Mouse (Mus musculus) adrenal gland, postnatal 4 days (tissue): ENCODE measurements around the gene Slc12a9. TPM values are rescaled to one million over a fixed set of nuclear protein-coding genes. Genes with fewer than 3 reads are reported as not detected.

Source experiments
- DNase-seq, 2 experiments: peaks; one replicate each; pipeline ENCODE4 v3.0.0; 2021 to 2022; ENCODE audit warnings: low spot score in 2 of 2, mixed read lengths in 2 of 2
- total RNA-seq, 2 experiments: library from RNA; stranded (reverse); gene quantifications; 2 replicates each; pipeline ENCODE4 v1.2.3; 2021

Gene Slc12a9
- total RNA-seq, 2 experiments from 2014 or later = 16.3 to 19.4 TPM

DNA sequence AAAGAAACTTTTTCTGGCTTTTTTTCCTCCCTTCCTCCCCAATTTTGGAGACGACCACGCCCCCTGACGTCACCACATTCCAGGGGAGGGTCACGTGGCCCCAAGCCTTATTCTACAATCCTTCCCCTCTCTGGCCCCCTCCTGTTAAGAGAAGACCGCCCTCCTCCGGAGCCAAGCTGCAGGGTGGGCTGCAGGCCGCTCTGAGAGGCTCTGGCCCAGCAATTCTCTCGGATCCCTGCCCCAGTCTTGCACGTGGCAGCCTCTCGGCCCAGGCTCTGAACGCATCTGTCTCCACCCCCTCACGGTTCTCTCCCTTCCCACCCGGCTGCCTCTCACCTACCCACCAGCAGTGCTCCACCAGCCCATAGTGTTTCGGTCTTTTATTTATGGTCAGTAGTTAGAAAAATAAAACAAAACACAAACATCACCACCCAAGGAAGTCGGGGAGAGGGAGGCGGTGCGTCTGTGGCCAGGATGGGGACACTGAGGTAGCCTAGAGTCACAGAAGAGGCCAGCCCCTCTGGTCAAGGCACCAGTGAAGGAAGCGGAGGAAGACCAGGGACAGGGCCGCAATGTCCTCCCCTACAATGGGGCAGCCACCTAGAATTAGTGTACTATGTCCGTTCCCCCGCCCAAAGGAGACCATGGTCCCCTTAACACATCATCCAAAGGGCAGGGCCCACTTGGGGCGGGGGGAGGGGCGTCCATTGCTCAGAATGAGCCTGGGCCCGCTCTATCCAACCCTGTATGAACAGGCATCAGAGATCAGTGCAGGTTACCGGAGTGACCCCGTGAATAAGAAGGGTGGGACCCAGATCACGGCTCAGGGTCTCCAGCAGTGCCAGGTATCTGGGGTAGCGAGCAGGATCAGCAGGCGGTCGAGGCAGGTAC, 19.0 kb downstream of the Slc12a9 start, which contains the start of gene Trip6:
TSS of gene Trip6 (minus strand) at position 212 of the 891 bp plus-strand sequence.
- peak; percentile 73 to 82 for DNase-seq

DNA sequence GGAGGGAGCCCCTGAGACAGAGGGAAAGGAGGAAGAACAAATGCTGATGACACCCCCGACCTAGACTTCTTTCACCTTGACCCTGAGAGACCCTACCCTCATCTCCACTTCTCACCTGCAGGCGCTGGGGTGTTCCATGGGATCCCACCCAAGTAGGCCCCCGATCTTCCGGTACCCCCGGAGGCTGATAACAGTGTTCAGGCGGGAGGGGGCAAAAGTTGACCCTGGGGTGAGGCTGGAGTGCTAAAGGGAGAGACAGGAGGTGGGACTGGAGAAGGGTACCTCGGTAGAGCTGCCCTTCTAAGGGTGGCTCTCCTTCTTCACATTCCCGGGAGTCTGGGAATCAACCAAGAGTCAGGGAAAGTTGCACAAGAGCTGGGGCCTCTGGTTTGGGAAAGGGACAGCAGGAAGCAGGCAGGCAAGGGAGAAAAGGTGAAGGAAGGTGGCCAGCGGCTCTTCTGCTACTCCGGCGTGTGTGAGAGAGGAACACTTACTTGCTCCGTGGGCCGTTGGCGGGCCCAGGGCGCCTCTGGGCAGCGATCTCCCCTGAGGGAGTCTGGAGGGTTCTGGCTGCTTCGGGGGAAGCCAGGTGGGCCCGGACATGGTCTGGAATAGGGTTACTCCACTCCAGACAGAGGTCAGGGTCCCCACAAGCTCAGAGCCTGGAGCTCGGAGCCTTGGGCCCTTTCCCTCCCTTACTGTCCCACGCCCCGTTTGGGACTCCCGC, 19.8 kb downstream of the Slc12a9 start:
- no peak for DNase-seq

DNA sequence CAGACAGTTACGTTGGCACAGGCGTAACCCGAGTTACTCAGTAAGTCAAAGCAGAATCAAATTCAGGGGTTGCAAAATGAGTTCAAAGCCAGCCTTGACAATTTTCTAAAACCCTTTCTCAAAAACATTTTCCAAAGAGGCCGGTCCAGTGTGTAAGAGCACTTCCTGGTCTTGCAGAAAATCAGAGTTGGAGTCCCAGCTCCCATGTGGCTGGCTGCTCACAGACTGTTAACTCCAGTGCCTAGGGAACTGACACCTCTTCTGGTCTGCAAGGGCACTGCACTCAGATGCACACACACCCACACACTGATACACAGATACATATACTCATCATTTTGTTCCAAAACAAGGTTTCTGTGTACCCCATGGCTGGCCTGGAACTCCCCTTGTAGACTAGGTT, 25.0 kb downstream of the Slc12a9 start:
- no peak for DNase-seq

DNA sequence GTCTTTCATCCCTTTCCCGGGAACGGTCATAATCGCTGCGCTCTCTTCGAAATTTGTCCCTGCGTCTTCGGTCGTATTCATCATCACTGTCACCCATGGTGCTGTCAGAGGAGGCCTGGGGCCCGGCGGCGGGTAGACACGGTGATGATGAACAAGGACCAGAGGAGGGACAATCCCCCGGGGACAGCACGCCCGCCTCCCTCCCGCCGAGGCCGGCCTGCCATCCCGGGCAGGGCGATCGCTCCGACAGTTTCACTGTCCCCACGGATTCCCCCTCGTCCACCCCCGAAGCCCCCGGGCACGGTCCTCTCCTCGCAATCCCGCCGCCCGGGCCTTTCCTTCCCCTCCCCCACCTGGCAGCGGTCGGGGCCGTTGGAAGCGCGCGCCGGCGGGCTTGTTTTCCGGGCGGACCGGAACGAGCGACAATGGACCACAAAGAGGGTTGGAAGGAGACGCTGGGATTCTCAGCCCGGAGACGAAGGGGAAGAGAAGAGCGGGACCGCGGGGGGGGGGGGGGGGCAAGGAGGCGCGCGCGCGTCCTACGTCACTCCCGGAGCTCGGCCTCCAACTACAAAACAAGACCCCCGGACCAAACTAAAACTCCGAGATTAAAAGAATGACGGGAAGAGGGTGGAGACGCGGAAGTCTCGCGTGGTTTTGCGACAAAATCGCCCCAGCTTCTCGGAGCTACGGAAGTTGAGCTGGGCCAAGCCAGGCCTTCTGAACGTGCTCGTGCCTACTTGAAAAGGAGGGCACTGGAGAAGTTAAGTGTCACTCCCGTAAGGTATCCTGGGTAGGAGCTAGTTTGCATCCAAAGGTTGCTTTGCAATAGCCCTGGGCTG, 26.1 kb downstream of the Slc12a9 start, which contains the start of gene Srrt:
TSS of gene Srrt (minus strand) at position 604 of the 842 bp plus-strand sequence.
- DNase-seq = peak; percentile 68 to 76

DNA sequence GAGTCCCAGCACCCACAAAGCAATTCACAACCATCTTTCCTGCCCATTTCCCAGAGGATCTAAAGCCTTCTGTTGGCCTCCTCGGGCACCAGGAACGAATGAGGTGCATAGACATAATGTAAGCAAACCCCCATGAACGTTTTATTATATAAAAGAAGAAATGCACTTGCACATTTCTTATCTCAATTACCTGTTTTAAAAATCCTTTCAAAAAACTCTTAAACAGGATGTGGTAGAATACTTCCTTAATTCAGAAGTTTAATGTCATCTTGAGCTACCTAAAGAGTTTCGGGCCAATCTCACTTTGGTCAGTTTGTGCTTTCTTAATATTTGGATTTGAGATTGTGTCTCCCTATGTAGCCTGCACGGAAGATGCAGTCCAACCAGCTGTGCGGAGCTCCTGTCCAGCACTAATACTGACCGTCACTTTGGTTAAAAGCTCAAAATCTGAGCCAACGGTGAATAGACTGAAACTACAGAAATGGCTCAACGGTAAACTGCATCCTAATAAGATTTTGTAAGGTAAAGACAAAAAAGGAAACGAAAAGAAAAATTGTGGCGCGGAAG, 26.9 kb downstream of the Slc12a9 start:
- no peak for DNase-seq

DNA sequence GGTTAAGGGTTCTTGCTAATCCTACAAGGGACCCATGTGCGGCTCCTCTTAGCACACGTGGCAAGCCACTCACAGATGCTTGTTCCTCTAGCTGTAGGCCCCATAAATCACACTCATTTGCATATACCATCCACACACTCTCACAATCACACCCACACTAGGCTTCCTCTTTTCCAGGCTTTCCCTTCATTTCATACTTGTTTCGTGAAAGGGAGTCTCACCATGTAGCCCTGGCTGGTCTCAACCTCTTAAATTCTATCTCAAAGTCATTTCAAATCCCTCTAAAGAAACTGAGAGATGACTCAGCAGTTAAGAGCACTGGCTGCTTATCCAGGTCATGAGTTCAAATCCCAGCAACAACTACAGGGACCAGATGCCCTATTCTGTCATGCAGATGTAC, 27.6 kb downstream of the Slc12a9 start:
- DNase-seq = no peak

DNA sequence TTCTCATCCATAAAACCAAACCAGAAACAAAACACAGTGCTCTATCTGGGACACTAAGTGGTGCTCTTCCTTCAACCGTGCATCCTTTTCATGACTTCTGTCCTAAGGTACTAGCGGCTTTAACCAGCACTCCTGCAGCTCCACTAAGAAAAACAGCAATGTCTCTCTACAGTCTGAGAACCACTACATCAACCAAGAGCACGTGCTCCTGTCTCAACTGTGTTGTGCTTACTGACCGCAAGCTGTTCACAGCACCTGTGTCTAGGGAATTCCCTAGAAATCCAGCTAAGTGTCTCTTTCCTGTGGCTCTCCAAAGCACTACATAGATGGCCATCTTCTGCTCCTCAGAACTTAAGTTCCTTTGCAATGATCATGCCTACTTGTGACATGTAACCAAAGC, 28.6 kb downstream of the Slc12a9 start:
- no peak for DNase-seq

DNA sequence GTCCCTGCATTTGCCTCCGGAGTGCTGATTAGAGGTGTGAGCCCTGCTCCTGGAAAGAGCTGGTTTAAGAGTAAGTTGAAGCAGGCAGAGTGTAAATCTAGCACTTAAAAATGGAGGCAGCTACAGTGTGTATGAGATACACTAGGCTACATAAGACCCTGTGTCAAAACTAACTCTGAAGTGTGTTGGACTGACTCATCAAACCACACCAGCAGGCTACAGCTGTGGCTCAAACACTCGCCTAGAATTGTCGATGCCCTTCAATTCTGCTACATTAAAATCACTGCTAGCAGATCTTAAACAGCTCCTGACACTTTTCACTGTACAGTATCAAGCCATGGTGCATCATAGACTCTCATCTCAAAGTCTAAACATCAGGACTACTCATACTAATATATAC, 29.2 kb downstream of the Slc12a9 start:
- DNase-seq = no peak

DNA sequence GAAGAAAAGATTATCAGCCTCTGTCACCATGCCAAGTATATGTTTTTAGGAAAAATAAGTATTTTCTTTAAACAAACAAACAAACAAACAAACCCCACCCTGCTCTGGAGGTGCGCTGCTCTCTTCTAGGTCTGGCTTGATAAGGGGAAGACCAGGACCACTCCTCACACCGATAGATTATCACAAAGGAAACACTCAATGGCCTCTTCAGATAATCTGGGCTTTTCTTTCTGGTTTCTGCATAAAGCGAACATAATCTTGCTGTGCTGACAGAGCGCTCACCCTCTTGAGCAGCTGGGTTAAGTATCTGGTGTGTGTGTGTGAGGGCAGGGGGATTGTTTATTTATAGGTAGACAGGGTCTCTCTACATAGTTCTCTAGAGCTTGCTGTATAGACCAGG, 29.8 kb downstream of the Slc12a9 start:
- DNase-seq = no peak

DNA sequence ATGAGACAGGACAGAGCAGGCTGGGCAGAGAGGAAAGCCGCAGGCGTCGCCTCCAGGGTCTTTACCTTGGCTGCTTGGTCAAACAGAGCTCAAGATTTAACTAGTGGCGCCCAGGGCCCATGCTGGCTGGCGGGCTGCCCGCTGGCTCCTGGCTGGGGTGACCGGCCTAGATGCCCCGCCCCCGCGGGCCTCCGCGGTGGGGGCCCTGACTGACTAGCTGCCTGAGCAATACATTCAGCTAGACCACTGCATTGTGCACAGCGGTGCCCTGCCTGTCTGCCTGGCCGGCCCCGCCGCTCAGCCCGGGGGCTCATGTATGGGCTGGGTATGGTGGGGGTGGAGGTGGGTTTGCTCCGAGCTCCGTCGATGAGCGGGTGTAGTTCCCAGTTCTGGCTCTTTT, 32.1 kb downstream of the Slc12a9 start:
- no peak for DNase-seq

DNA sequence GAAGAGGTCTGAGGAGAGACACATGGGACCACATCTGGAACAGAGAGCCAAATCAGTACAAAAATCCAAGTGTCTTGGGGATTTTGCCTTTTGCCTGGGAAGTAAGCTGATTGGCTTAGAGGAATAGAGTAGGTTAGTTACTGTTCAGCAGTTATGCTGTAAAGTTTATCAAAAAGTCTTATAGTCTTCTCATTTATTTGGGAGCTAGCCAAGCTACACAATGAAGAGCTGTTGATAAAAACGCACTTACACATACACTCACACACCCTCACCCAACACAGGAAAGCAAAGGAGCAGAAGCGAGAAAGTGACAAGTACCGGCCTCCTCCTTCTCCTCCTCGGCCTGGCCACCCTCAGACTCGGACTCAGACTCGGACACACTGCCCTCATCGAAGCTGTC, 34.2 kb downstream of the Slc12a9 start:
- no peak for DNase-seq

DNA sequence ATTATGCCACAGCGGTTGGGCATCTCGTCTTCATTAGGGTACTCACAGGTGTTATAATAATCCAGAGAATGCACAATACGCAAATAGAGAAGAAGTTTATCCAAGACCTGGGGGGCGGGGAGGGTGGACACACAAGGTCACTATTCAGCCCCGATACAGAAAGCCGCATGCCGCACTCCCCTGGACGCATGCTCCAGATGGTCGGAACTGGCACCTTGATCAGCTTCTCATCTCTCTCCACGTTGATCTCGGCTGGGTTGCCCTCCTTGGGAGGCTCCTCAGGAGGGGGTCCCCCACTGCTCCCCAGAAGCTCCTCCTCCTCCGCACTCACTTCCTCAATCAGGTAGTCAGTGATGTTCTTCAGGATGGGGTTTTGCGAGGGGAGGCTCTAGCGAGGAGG, 36.3 kb downstream of the Slc12a9 start:
- DNase-seq = no peak

DNA sequence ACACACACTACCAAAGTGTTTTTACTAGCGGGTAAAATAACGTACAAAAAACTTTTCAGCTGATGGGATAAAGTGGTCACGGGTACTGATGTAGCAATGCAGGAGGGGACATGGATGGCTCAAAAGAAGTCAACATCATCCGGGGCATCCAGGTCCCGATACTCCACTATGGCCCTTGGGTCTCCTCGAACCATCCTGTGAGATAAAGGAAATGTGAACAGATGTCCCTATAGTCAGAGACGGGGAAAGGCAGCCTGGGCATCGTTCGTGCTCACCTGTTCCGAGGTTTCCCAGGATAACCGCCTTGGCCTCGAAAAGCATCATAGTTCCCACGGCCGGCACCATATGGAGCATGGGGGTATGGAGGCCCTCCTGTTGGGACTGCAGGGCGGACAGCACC, 37.7 kb downstream of the Slc12a9 start:
- DNase-seq = no peak

DNA sequence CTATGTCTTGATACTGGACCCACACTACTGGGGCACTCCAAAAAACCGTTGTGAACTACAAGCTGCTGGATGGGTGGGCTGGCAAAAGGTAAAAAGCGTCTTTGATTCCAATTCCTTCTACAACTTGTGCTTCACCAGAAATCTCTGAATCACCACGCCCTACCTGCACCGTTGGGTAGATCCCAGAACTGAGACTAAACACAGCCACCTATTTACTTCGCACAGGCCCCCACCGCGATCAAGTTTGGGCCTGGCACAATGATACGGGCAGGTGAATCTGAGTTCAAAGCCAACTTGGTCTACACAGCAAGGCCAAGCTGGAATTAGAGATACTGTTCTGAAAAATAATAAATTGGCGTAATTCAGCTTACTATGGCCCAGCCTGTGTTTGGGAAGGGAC, 38.1 kb downstream of the Slc12a9 start:
- DNase-seq = no peak

DNA sequence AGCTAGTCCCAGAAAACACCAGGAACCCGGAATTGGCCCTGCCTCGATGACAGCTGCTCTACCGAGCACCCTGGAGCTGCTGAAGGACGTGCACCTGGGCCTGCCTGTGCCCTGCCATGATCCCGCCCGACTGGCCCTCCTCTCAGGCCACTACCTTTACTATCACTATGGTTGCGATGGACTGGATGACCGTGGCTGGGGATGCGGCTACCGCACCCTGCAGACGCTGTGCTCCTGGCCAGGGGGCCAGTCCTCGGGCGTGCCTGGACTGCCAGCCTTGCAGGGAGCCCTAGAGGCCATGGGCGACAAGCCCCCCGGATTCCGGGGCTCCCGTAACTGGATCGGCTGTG, 38.7 kb downstream of the Slc12a9 start:
- no peak for DNase-seq

DNA sequence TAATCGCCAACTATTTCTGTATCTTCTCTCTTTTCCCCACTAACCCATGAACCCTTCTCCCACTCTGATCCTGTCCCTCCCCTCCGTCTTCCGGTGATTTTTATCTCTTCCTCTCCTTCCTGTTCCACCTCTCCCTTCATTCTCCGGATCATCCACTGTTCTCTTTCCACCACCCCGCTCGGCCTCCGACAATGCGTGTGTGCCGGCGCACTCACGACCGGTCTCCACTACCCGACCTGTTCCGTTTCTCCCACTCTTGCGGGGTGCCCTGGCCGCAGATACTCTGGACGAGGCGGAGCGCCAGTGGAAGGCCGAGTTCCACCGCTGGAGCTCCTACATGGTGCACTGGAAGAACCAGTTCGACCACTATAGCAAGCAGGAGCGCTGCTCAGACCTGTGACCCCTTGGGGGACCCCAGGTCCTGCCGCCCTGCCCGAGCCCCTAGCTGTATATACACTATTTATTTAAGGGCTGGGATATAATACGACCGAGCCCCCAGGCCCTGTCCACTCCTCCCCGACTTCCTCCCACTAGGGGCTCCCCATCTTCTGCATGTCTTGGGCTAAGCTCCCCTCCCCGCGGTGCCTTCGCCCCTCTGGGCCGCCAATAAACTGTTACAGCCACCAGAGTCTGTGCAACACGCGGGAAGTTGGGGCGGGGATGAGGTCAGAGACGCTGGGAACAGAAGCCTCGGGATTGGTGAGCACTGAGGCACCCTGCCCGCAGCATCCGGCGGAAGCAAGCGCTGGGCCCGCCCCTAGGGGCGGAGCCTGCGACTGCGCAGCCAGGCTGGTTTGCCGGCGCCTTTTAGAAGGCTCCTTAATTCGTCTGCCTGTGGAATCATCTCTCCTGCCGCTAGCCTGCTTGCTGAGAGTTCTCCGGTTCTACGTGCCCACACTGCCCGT, 39.3 kb downstream of the Slc12a9 start, which contains the start of gene Ufsp1:
TSS of gene Ufsp1 (plus strand) at position 791 of the 905 bp plus-strand sequence.
- DNase-seq = peak; percentile 83 to 90

DNA sequence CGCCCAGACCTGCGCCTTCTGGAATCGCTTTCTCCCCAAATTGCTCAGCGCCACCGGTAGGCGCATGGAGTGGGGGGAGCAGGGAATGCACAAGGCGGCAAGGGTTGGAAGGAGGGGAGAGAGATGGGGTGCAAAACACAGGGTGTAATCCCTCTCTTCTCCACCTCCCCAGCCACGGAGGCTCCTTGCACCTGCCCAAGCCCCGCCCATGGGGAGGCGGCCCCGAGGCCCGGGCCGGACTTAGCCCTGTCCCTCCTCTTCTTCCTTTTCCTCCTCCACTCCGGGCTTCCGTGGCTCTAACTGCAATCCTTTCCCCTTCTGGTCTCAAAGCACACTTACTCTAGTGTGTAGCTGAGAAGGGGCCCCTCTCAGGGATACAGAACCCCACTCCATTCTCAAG, 40.1 kb downstream of the Slc12a9 start:
- peak; percentile 57 to 63 for DNase-seq

DNA sequence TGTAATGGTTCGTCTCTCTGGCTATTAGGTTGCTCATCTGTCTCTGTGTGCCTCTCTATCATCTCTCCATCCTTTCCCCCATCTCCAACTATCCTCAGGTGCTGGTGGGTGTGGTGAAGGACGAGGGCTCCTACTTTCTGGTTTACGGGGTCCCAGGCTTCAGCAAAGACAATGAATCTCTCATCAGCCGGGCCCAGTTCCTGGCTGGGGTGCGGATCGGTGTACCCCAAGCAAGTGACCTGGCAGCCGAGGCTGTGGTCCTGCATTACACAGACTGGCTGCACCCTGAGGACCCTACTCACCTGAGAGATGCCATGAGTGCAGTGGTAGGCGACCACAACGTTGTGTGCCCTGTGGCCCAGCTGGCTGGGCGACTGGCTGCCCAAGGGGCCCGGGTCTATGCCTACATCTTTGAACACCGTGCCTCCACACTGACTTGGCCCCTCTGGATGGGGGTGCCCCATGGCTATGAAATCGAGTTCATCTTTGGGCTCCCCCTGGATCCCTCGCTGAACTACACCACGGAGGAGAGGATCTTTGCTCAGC, 41.9 kb downstream of the Slc12a9 start:
- no peak for DNase-seq

DNA sequence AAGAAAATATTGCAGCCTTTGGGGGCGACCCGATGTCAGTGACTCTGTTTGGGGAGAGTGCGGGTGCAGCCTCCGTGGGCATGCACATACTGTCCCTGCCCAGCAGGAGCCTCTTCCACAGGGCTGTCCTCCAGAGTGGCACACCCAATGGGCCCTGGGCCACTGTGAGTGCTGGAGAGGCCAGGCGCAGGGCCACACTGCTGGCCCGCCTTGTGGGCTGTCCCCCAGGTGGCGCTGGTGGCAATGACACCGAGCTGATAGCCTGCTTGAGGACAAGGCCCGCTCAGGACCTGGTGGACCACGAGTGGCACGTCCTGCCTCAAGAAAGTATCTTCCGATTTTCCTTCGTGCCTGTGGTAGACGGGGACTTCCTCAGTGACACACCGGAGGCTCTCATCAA, 42.7 kb downstream of the Slc12a9 start:
- DNase-seq = peak in 1 of 2 experiments; percentile 50
